Mouse (Mus musculus) olfactory bulb, adult 2 months (tissue): ENCODE results near the gene Gm17190.

Experiments
- CTCF ChIP-seq: fragments of 200-500 bp; IDR thresholded peaks from 2 replicates; pipeline ENCODE4 v1.5.1; 2012; ENCODE audit warnings: low read depth, mild to moderate bottlenecking, low read length, moderate library complexity; ENCODE audit not compliant: insufficient read depth
- POLR2A ChIP-seq: fragments of 200-500 bp; IDR thresholded peaks from 2 replicates; pipeline ENCODE4 v1.6.1; 2012; ENCODE audit warnings: mild to moderate bottlenecking, low read depth, low read length, moderate library complexity; ENCODE audit not compliant: insufficient read depth

DNA sequence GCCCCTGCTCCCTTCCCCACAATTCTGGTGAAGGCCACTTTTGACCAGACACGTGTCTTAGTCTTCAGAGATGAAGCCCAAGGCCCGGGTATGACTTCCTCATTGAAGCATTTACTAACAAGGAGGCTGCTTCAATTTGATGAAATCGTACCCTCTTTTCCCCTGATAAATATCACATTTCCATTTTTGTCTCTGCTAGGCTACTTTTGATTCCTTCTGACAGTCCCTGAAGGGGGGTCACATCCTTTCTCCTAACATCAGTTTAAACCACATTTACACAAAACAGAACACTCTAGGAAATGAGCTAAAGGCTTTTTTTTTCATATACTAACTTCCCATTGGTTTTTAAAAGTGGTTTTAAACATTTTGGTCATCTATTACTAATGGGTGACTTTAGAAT, 29.1 kb upstream of the Gm17190 start:
- TF ChIP-seq CTCF (no peak), POLR2A (no peak)
